Mouse (Mus musculus) bone marrow, adult 2 months (tissue): Measurements from ENCODE around the gene Lsamp.

Experiments
- CTCF ChIP-seq: fragments of 200-500 bp; IDR thresholded peaks from 2 replicates; pipeline ENCODE4 v1.5.1; 2011; ENCODE audit warnings: low read length, control low read depth; ENCODE audit not compliant: control insufficient read depth, insufficient read depth
- POLR2A ChIP-seq: fragments of 200-500 bp; IDR thresholded peaks from 2 replicates; pipeline ENCODE4 v1.6.1; 2011; ENCODE audit warnings: low read depth, mild to moderate bottlenecking, control low read depth, low read length, borderline replicate concordance; ENCODE audit not compliant: control insufficient read depth

GRCm38 (mm10) chr16:41317992-41318391 lies 1333.8 kb downstream of the Lsamp start:
- TF ChIP-seq CTCF (no peak), POLR2A (no peak)
